Mouse (Mus musculus) lung, postnatal 25 days (tissue): ENCODE measurements around the gene Sh3bp2.
A peak's percentile ranks its signal among the peaks of the same experiment; 100 is the strongest.
"Not testable (repeated sequence)": the region's sequence is repeated elsewhere in the genome, so short reads cannot be mapped to it uniquely, and the experiment has no call there.

Experiments used
- DNase-seq: peaks from one replicate; pipeline ENCODE4 v3.0.0; 2022; ENCODE audit warnings: low spot score

The Sh3bp2 gene

GRCm38 (mm10) chr5:34572568-34572967, 46.9 kb downstream of the Sh3bp2 start:
- DNase-seq, result not testable (repeated sequence)

- DNase-seq, result peak; percentile 97
These were observed 47.9 kb downstream of the Sh3bp2 start, which contains the start of gene Add1 for GRCm38 (mm10) chr5:34573268-34574221. Add1 (plus strand) TSS chr5:34573664.

GRCm38 (mm10) chr5:34574721-34575120, 49.1 kb downstream of the Sh3bp2 start:
- peak; percentile 32 for DNase-seq

DNA sequence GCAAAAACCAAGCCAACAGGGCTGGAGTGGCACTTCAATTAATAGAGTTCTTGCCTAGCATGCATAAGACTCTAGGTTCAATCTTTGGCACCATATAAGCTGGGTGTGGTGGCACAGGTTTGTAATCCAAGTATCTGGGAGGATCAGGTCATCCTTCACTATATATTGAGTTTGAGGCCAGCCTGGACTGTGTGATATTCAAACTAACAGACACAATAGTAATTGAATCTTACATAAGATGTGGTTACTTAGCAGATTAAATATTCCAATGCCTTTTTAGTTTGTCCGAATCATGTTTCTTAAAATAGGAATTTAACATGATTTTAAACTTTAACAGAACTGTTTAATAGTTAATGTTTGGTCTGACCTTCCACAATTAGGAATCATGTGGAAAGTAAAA, 50.6 kb downstream of the Sh3bp2 start:
- DNase-seq, result no peak

DNA sequence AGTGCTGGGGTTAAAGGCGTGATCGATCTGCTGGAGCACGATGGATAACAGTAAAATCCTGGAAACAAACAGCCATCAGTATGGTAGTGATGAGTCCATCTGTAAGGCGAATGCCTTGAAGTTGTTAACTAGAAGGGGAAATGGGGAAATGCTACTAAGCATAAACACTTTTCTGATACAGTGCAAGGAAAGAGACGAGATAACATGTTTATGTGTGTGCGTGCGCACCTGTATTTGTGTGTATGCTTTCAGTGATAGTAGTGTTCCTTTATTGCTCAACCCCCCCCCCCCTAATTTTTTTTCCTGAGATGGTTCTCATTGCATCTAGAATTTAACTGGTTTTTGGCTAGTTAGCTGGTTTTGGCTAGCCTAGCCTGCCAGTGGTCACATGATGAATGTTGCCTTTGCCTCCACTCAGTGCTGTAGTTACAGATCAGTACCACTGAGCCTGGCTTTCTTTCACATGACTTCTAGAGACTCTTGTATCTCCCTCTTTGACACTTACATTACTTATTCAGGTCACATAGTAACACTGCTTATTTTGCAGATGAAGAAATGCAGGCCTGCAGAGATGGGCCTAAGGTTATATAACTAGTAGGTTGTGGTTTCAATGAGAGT, 52.5 kb downstream of the Sh3bp2 start:
- no peak for DNase-seq

DNA sequence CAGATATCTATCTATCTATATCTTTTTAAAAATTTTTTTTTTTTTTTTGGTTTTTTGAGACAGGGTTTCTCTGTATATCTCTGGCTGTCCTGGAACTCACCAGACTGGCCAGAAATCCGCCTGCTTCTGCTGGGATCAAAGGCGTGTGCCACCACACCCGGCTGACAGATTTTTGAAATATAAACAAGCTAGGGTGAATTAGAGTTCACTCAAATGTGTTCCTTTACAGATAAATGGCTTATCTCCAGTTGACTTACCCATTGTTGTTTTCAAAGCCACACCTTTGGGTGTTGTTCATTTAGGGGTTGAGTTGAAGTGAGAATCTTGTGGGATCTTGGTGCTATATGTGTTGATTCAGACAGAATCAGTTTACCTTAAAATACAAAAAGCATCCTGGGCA, 53.7 kb downstream of the Sh3bp2 start:
- DNase-seq, result no peak

GRCm38 (mm10) chr5:34581671-34582313, 56.2 kb downstream of the Sh3bp2 start:
- not testable (repeated sequence) for DNase-seq

DNA sequence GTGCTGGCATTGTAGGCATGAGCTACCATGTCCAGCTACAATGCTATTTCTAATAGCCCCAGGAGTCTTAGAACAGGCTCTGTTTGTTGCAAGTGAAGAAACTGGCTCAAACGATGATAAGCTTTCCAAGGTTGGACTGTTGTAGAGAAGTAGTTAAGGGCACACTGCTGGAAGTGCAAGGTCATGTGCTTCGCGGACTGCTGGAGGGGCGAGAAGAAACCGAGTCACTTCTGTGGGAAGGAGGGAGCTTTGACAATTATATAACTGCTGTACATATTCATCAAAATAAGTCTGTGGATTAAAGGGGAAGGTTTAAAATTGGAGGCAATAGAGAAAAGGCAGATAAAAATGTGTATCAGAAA, 56.7 kb downstream of the Sh3bp2 start:
- no peak for DNase-seq

GRCm38 (mm10) chr5:34585216-34585615, 59.6 kb downstream of the Sh3bp2 start:
- DNase-seq, result no peak

- DNase-seq, result no peak
These were observed 62.2 kb downstream of the Sh3bp2 start for GRCm38 (mm10) chr5:34587881-34588280.

GRCm38 (mm10) chr5:34590059-34590458, 64.4 kb downstream of the Sh3bp2 start:
- DNase-seq, result no peak

GRCm38 (mm10) chr5:34590702-34591101, 65.1 kb downstream of the Sh3bp2 start:
- DNase-seq, result no peak

GRCm38 (mm10) chr5:34591388-34592004, 65.9 kb downstream of the Sh3bp2 start:
- DNase-seq, result no peak

DNA sequence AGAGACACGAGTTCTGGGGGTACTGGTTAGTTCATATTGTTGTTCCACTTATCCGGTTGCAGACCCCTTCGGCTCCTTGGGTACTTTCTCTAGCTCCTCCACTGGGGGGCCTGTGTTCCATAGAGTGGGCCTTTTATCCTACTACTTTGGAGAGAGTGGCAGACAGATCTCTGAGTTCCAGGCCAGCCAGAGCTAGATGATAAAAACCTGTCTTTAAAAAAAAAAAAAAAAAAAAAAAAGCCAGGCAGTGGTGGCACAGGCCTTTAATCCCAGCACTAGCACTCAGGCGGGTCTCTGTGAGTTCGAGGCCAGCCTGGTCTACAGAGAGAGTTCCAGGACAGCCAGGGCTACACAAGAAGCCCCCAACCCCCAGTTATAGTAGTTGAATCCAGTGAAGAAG, 66.6 kb downstream of the Sh3bp2 start:
- not testable (repeated sequence) for DNase-seq

GRCm38 (mm10) chr5:34592666-34593065, 67.0 kb downstream of the Sh3bp2 start:
- DNase-seq, result no peak

DNA sequence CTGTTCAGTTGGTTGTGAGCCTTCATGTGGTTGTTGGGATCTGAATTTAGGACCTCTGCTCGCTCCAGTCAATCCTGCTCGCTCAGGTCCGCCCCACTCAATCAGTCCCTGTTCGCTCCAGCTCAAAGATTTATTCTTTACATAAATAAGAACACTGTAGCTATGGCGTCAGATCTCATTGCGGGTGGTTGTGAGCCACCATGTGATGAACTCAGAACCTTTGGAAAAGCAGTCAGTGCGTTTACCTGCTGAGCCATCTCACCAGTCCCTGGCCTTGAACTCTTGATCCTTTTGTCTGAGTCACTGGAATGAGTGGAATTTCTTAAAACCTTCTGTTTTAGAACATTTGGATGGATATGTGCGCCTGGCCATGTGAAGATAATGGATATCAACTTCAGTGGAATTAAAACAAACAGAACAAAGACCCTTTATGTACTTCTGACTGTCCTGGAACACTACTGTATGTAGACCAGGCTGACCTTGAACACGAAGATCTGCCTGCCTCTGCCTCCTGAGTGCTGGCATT, 67.6 kb downstream of the Sh3bp2 start:
- DNase-seq, result no peak

- no peak for DNase-seq
These were observed 78.9 kb downstream of the Sh3bp2 start for GRCm38 (mm10) chr5:34604576-34604975.

DNA sequence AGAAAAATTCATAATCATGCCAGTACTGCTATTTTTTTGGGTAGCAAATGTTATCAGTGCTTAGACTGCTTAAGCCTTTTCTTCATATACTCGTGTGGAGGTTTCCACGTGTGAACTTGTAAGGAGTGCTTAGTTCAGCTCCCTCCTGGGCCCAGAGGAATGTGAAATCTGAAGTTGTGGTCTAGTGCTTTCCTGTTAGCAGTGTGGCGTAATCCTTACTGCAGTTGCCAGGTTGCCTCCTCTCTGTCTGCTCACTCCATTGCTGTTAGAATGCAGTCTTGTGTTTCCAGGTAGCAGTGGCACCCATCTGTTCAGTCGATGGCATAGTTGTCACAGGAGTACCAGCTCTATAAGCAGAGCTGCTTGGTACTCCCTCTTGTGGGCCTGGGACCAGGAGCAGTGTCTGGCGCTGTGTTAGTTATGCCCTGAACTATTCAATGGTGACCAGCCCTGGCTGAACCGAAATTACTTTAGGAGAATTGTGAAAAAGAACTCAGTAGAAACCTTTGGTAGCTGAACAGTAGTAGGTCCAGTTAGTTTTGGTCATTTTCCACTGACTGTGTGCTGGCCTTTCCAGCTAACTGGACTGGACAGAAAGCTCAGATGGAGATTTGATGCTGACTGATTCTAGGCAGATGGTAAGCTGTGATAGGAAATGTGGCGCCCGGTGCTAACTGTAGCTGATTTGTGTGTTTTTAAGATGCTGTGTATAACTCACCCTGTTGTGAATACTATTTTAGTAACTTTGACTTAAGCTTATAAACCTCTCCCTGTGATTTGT, 81.7 kb downstream of the Sh3bp2 start:
- peak; percentile 31 for DNase-seq

DNA sequence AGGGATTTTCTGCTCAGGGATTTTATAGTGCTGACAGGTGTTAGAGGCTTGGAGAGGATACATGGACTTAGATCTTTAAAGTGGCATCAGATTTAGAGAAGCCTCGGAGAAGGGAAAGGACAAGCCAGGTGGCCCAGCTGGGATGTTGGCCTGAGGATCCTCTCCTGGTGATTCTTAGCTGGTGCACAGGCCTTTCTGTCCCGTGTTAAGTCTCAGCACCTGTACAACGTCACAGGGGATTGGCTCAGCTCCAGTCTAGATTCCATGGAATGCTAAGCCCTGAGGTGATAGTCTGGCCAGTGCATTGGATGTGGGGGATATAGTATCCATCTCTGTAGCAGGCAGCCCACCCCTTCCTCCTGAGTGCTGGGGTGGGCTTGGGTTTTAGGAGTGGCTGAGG, 82.6 kb downstream of the Sh3bp2 start:
- DNase-seq, result no peak

GRCm38 (mm10) chr5:34609966-34610365, 84.3 kb downstream of the Sh3bp2 start:
- no peak for DNase-seq
